Mouse (Mus musculus) bone marrow macrophage, adult 2 months (primary cell): ENCODE data around the gene Eif2b1.

ENCODE experiments used
- CTCF ChIP-seq: IDR thresholded peaks from 2 replicates; pipeline ENCODE4 v1.5.1; 2012; ENCODE audit warnings: low read depth, mild to moderate bottlenecking, low read length, moderate library complexity
- POLR2A ChIP-seq: IDR thresholded peaks from 2 replicates; pipeline ENCODE4 v1.6.1; 2012; ENCODE audit warnings: mild to moderate bottlenecking, low read depth, low read length, borderline replicate concordance

DNA sequence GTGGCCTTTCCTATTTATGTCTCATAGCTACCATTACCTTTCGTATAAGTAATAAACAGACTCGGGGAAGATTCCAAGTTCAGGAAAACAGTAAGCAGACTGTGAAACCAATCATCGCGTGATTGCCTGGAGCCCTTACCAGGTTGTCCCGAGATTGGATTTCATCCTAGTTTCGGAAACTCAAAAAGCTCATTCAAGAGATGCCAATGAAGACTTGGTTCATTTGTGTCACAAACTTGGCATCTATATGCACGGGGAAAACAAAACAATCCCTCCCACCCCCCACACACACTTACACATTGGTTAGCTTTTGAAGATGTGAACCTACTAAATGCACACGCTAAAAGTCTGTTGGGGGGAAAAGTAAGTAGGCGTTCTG, 26.8 kb downstream of the Eif2b1 start:
- TF ChIP-seq CTCF (no peak), POLR2A (no peak)
